Mouse (Mus musculus) T-cell, adult 2 months (primary cell): Measurements from ENCODE around the gene Wfdc3.

ENCODE experiments used
- DNase-seq: peaks from one replicate; pipeline ENCODE4 v3.0.0; 2022; ENCODE audit warnings: low spot score

The Wfdc3 gene

DNA sequence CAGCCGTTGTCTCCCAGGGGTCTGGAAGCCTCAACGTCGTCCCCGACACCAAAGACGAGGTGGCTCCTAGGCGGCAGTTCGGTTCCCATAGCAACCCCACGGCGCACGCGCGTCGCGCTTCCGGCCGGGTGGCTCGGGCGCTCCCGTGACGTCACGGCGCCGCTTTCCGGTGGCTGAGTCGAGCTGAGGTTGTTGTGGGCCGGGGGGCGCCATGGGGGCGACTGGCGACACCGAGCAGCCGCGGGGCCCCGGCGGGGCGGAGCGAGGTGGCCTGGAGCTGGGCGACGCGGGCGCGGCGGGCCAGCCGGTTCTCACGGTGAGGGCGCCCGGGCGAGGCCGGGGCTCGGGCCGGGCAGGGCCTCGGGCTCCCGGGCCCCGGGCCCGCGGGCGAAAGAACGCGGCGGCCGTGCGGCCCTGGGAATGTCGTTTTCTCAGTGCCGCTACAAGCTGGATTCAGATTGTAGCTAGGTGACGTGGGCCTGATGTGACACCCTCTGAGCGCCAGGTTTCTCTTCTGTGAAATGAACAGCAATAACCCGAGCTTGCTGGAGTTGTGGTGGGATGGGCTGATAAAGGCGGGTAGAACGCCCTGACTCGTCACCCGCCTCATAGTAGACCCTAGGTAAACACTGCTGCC lies at the start of gene Wfdc3, which contains the start of gene Dnttip1:
TSS of gene Wfdc3 (minus strand) at position 89 of the 637 bp plus-strand sequence.
TSS of gene Dnttip1 (plus strand) at position 141 of the 637 bp plus-strand sequence.
- peak; percentile 95 for DNase-seq

DNA sequence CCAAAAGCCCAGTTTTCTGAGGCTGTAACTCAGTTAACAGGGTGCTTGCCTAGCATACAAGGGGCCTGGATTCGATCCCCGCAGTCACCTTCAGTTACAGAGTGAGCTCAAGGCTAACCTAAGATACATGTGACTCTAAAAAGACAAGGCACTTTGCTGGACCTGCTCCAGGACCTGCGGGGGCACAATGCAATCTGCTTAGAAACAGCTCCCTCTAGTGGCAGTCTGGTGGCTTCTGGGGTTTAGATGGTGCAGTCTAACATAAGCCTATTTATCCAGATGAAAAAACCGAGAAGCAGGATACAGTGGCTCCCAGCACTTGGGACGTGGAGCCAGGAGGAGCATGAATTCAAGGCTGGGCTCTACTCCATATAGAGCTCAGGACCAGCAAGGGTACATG lies 48.6 kb upstream of the Wfdc3 start:
- peak; percentile 75 for DNase-seq

DNA sequence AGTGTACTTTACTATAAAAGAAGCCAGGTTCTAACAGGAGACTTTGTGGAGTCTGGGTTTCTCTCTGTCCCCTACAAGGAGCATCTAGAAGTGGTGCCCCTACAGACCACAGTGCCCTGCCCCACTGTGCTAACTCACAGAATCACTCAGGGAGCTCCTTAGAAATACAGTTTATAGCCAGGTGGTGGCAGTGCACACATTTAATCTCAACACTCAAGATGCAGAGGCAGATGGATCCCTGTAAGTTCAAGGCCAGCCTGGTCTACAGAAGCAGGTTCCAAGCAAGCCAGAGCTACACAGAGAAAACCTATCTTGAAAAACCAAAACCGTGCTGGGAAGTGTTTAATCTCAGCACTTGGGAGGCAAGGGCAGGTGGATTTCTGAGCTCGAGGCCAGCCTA lies 48.0 kb upstream of the Wfdc3 start:
- peak; percentile 18 for DNase-seq

DNA sequence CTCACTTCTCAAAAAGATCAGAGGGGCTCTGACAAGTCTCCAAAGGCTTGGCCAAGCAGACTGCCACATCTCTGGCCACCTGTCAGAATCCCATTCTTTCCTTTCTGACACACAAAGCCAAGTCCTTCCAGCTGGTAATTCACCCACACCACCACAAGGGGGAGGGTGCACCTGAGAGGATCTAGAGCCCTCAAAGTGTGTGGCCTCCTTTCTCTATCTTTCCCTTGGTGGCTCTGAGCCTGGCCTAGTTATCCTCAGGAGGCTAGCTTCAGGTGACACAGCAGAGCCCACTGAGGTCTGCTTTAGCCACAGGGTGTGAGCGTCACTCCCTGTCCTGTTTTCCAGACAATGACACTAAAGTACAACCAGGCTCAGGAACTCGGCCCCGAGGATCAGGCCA lies 47.5 kb upstream of the Wfdc3 start:
- DNase-seq: peak; percentile 56

DNA sequence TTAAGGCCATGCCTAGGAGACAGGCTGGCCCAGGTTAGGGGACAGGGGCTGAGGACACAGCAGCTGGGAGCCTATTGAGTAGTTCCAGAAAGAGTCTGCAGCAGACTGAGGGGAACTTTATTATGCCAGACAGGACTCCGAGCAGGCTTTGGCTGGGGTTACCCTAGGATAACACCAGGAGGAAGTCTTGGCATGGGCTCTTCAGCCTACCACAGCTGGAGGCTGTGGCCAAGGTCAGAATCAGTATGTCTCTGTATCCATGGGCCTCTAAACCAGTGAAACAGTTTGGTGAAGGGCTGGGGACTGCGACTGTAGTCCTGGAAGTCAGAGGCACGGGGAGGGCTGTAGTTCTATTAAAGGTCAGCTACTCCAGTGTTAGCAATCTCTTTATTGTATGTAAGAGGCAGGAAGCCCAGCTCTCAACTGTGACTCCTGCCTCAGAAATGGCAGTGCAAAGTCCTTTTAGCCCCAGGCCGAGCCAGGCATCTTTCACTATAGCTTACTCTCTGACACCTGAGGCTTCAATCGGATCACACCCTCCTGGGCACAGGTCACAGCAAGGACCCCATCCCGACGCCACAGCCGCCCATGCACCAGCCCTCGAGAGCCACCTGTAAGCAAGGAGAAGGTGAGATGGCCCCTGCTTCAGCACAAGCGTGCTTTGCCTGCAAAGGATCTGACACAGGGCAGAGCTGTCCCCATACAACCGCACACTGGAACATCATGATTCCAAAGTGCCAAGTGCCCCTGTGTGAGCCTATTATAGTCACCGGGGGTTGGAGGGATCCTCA lies 46.9 kb upstream of the Wfdc3 start:
- no peak for DNase-seq

DNA sequence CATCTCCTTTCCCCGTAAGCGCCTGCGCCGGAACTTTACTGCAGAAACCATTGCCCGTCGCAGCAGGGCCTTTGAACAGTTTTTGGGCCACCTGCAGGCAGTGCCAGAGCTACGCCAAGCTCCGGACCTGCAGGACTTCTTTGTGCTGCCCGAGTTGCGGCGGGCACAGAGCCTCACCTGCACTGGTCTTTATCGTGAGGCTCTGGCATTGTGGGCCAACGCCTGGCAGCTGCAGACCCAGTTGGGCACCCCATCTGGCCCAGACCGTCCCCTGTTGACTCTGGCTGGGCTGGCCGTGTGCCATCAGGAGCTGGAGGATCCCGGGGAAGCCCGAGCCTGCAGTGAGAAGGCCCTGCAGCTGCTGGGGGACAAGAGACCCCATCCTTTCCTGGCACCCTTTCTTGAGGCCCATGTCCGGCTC lies 46.1 kb upstream of the Wfdc3 start:
- DNase-seq: no peak

DNA sequence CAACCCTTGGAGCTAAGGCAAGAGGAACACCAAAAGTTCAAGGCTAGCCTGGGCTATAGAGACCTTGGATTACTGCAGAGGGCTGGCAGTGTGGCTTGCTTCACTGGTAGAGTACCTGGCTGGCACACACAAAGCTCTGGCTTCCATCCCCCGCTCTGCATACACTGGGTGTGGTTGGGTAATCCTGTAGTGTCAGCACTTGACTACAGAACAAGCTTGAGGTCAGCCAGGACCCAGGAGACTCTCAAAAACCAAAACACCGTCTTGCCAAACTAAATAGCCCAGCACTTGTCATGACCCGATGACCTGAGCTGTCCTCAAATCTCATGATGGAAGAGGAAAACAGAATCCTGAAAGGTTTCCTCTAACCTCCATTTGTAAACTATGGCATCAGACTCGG lies 44.7 kb upstream of the Wfdc3 start:
- DNase-seq: no peak

DNA sequence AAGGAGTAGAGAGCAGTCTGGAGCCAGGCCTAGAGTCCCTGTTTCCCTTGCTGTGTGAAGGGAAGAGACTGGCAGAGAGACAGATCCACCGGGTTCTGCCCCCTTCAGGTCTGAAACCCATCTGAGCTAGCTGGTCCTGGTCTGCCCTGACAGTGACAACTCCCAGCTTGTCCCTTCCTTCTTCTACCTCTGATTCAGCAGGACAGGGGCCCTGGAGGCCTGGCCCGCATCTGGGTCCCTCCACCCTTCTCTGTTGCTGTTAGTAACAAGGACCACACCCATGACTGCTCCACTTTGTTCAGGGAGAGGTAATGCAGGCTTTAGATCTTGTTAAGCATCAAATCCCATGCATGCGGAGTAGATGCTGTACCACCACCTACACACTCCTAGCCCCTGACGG lies 42.7 kb upstream of the Wfdc3 start:
- no peak for DNase-seq

DNA sequence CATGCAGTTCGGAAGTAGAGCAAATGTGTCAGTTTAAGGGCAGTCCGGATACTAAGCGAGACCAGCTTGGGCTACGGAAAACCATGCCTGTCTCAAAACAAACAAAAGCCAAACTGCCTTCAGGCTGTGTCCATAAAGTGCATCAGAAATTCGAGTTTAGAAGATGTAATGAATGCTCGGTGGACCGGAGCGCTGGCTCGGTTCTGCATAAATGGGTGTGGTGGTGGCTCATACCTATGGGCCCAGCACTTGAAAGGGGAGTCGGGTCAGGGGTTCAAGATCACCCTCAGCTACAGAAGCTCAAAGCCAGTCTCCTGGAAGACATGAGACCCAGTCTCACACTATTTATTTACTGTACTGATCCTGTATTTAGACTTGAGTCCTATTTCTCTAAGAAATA lies 42.0 kb upstream of the Wfdc3 start:
- no peak for DNase-seq

DNA sequence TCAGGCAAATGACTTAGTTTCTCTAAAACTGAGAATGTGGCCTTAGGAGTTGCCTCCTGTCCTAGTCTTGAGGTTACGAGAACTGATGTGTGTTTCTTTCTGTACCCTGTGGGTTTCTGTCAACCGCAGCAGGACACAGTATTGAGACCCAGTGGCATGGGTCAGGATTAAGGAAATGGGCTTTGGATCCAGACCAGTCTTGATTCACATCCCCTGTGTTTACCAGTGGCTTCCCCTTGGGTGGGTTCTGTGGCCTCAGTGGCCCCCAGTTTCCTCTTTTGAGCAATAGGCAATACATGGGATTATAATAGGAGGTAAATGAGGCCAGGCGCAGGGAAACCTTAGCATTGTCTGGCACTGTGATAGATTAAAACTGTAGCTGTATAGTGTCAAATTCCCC lies 41.3 kb upstream of the Wfdc3 start:
- no peak for DNase-seq

DNA sequence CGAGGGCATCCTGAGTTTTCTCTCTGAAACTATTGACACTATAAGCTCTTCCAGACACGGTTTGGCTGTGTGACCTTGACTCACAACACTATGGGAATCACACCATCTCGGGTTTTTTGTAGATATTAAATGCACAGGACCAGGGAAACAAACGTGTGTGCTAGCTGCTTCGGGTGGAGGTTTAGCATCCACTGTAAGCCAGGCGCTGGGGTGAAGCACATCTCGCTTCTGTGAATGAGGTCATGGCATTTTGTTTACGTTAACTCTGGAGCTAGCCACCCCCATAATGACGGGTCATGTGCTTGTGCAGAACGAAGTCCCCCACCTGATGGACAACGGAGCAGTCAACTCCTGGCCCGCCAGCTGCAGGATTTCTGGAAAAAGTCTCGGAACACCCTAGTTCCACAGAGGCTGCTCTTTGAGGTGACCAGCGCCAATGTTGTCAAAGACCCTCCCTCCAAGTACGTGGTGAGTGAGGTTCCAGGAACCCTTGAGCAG lies 40.7 kb upstream of the Wfdc3 start:
- no peak for DNase-seq

DNA sequence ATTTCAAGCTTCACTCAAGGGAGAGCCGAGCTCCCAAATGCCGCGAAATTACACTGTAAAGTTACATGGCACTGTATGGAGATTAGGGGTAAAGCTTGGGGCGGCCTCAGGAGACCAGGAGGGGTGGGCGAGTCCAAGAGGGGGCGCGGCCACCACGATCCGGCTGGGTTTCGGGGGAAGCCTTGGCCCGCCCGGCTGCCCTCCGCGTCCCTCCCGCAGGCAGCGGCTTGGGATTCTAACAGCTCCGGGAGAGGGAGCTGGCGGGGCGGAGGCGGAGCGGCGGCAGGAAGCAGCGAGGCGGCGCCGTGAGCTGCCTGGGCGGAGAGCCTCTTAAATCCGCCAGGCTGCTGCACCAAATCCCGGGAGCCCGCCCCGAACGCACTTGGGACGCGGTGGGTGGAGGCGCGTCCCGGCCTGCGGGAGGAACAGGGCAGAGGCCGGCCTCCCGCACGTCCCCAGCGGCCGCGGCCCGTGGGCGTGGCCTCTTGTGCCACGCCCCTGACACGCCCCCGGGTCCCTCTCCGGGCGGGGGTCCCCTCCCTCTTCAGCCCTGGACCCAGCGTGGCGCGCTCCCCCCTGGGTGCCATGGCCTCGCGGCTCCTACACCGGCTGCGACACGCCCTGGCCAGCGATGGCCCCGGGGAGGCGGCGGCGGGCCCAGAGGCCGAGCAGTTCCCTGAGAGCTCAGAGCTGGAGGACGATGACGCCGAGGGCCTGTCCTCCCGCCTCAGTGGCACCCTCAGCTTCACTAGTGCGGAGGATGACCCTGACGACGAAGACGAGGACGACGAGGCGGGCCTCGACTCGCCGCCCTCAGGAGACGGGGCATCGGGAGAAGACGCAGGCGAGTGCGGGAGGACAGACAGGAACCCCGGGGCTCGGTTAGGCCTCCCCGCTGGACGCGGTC lies 40.0 kb upstream of the Wfdc3 start, which contains the start of gene Snx21:
TSS of gene Snx21 (plus strand) at position 343 of the 907 bp plus-strand sequence.
- peak; percentile 37 for DNase-seq

DNA sequence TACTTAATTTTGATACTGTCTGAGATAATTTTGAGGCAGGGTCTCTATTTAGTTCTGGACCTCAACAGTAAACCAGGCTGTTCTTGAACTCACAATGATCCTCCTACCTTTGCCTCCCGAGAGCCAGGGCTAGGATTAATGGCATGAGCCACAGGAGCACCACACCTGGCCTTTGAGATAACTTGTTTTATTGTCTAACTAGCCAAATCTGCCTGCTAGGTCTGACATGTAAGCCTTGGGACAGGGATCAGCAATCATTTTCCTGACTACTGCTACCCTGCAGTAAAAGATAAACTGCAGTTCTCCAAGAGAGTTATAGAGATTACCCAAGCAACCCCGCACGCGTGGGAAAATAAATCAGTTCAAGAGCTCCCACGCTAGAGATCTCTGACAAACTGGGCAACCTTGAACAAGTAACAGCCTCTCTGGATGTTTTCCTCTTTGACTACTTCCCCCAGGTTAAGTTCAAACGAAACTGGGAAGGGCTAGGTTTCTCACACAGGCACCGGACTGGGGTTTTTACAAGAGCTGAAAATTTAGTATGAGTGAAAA lies 39.2 kb upstream of the Wfdc3 start:
- no peak for DNase-seq

DNA sequence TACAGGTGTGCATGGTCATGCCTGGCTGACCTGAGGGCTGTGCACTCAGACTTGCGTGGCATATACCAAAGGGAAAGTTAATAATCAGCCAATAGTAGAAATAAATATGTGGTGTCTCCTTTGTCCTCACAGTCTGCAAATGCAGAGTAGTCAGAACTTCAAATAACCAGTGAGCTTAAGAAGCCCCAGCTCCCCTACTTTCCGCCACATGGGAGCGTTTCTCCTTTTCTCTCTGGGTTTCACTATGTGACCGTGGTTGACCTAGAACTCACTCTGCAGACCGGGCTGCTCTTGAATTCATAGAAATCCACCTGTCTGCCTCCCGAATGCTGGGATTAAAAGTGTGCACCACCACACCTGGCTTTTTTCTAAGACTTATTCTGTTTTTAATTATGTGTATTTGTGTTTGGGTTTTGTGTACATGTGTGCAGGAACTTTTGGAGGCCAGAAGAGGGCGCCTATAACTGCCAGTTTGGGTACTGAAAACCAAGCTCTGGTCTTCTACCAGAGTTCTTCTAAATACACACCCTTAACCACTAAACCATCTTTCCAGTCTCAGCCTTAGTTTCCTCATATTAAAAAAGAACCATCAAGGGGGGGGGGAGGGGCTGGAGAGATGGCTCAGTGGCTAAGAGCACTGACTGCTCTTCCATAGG lies 38.3 kb upstream of the Wfdc3 start:
- DNase-seq: no peak

DNA sequence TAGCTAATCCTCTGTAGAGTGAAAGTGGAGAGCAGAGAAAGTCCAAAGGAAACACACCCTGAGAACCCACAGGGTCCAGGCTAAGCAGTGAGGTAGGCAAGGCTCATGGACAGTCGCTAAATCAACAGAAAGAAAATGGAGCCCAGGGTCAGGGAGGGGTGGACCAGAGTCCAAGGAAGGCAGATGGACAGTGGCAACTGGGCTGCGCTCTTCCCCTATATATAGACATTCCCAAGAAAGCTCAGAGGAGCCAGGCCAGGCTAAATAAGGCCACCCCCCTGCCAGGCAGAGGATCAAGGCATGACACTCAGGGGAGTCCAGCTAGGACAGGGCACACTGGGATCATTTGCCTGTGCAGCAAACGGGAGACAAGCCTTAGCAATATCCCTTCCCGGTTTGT lies 36.1 kb upstream of the Wfdc3 start:
- DNase-seq: no peak

DNA sequence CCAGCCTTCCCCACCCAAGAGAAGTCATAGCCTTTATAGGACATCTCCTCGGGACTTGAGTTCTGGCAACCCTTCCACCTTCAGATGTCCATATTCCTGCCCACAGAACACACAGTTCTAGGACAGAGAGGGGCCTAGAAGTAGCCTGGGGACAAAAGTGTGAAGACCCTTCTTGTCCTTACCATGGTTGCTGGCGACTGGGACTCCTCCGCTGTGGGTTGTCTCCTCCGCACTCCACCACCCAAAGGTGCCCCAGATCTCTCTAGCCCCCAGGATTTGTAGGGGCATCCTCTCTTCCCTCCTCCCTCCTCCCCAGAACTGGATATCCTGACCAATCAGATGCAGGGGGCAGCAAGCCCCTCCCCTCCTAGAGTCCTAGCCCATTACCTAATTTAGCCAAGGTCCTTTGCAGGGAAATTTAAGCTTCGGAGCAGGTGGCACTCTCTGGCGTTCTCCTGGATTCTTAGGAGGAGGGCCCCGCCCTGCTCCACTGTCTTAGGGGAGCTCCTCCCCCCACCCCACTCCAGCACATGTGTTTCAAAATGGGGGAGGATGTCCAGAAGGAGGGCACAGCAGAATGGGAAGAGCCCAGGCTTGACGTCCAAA lies 33.9 kb upstream of the Wfdc3 start, which contains the start of gene Tnnc2:
TSS of gene Tnnc2 (minus strand) at position 487 of the 606 bp plus-strand sequence.
- no peak for DNase-seq

DNA sequence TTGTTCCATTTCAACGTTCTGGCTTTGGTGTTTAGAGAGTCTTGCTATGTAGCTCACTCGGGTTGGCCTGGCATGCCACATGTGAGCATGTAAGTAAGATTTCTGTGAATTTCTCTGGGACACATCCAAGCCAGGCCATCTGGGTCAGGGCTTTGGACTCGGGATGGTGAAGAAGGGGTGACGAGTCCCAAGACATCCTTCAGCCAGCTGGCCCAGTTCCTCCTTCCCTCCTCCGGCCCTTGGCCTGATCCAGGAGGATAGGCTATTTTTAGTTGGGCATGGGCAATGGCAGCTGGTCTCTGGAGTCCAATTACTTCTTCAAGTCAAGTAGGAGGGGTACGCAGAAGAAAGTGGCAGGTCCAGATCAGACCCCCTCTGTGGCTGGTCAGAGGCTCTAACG lies 33.1 kb upstream of the Wfdc3 start:
- no peak for DNase-seq

DNA sequence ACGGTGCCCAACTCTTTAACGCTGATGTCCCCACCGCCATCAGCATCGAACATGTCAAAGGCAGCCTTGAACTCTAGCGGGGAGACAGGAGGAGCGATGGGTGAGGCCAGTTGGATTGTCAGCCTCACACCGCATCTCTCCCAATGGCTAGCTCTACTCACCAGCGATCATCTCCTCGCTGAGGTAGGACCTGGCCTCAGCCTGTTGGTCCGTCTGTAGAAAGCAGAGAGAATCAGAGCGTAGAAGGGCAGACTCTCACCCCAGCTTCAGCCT lies 32.2 kb upstream of the Wfdc3 start:
- no peak for DNase-seq

DNA sequence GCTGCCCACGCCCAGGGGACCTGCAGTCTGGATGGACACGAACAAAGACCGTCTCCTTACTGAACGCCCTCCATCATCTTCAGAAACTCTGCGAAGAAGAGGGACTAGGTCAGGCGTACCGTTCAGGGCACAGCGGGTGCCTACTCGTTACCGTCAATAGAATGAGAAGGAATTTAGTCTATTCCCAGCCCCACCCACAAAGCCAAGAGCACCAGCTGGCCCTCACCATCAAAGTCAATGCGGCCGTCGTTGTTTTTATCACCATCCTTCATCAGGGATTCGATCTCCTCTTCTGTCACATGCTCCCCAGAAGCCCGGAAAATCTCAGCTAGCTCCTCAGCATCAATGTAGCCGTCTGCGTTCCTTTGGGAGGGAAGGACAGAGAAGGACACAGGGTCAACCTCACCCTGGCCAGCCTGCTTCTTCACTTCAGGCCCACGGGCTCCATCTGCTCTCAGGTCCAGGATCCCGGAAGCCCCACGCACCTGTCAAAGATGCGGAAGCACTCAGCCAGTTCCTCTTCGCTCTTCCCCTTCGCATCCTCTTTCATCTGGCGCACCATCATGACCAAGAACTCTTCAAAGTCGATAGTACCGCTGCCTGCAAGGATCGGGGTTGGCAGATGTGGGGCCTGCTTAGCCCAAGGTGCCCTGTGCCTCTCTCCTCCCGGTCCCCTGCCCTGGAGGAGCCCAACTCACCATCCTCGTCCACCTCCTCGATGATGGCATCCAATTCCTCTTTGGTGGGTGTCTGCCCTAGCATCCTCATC lies 31.7 kb upstream of the Wfdc3 start:
- no peak for DNase-seq

DNA sequence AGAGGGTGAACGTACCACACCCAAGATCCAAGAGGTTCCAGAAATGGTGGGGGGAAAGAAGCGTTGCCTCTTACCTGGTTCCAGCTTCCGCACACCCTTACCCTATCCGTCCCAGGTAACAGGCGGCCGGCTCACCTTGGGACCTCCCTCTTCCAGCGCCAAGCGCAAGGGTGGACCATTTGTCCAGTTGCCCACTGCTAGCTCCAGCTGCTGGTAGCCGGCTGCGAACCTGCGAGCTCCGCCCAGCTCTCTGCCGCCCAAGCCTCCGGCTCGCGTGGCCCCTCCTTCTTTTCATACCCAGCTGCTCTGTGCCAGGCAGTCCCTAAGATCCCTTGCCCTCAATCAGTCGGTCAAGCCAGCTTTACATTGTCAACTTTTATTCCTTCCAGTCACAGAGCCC lies 31.1 kb upstream of the Wfdc3 start:
- no peak for DNase-seq
